Mouse (Mus musculus) midbrain, embryonic 11.5 days (tissue): ENCODE data around the gene Eras. TPM values are rescaled to one million over a fixed set of nuclear protein-coding genes. Genes with fewer than 3 reads are reported as not detected.
"Not testable (repeated sequence)": the region's sequence is repeated elsewhere in the genome, so short reads cannot be mapped to it uniquely, and the experiment has no call there.

Experiments used
- ATAC-seq: fragments of 200-750 bp; cut with Nextera tagmentation; 2 replicates; pipeline ENCODE4 v1.8.0; 2017; ENCODE audit warnings: moderate TSS enrichment, moderate library complexity; ENCODE audit not compliant: low FRiP score
- DNase-seq: peaks from one replicate; pipeline ENCODE4 v3.0.0; 2015; ENCODE audit warnings: low spot score; ENCODE audit errors: missing footprints
- H3K27ac ChIP-seq: fragments of 300-500 bp; sonication (generic); 2 replicates; pipeline ENCODE4 v1.5.1; 2014; ENCODE audit warnings: low read depth, low read length
- H3K27me3 ChIP-seq: fragments of 300-500 bp; sonication (generic); 2 replicates; pipeline ENCODE4 v1.6.1; 2014; ENCODE audit warnings: mild to moderate bottlenecking, low read length, moderate library complexity, mixed read lengths; ENCODE audit not compliant: control insufficient read depth, insufficient read depth
- H3K36me3 ChIP-seq: fragments of 300-500 bp; sonication (generic); 2 replicates; pipeline ENCODE4 v1.6.1; 2014; ENCODE audit warnings: mild to moderate bottlenecking, low read length, moderate library complexity, mixed read lengths; ENCODE audit not compliant: control insufficient read depth, insufficient read depth
- H3K4me1 ChIP-seq: fragments of 300-500 bp; sonication (generic); 2 replicates; pipeline ENCODE4 v1.6.1; 2014; ENCODE audit warnings: low read length; ENCODE audit not compliant: control insufficient read depth, insufficient read depth
- H3K4me2 ChIP-seq: fragments of 300-500 bp; sonication (generic); 2 replicates; pipeline ENCODE4 v1.6.1; 2014; ENCODE audit warnings: mild to moderate bottlenecking, moderate library complexity
- H3K4me3 ChIP-seq: fragments of 300-500 bp; sonication (generic); 2 replicates; pipeline ENCODE4 v1.5.1; 2014; ENCODE audit warnings: low read depth, low read length
- H3K9ac ChIP-seq: fragments of 300-500 bp; sonication (generic); 2 replicates; pipeline ENCODE4 v1.6.1; 2014; ENCODE audit warnings: low read length
- H3K9me3 ChIP-seq: fragments of 300-500 bp; sonication (generic); 2 replicates; pipeline ENCODE4 v1.6.1; 2016; ENCODE audit warnings: low read length; ENCODE audit not compliant: control insufficient read depth
- WGBS: fragments of 180-500 bp; shearing (Covaris S2); extraction: QIAGEN DNeasy Blood & Tissue Kit; methylation state at CpG from one replicate; pipeline ENCODE4 v1.1.7; 2014; 5-methylcytosine and 5-hydroxymethylcytosine counted together
- polyA plus RNA-seq: library from polyadenylated mRNA; unstranded; fragments of >200 nt; fragmentation: Nextera tagmentation; extraction: Ambion mirVana; gene quantifications from 2 replicates; pipeline ENCODE4 v1.2.1, GENCODE M21; 2014

Gene Eras
- polyA plus RNA-seq, 1 experiment from 2014 or later = not detected

- H3K9ac ChIP-seq = peak within 1 kb of the TSS; percentile 17; the same call in 1 of the 2 replicates
- peak within 1 kb of the TSS; percentile 48 for H3K4me2 ChIP-seq
- peak within 1 kb of the TSS; percentile 48; the same call in 1 of the 2 replicates for H3K27ac ChIP-seq
- peaks cover 24% of the 10 kb centered on the region for H3K27me3 ChIP-seq
- no peaks in the 10 kb centered on the region for H3K9me3 ChIP-seq
- WGBS = 12% methylated on average over 32 of the region's 40 CpGs
- DNase-seq (peak; percentile 86), ATAC-seq (peak; percentile 85)
- no peaks in the 10 kb centered on the region for H3K36me3 ChIP-seq
- H3K4me3 ChIP-seq = peak within 1 kb of the TSS; percentile 26
- peaks cover 9% of the 10 kb centered on the region for H3K4me1 ChIP-seq
Observed at GRCm38 (mm10) chrX:7919601-7920383, 8.6 kb downstream of the Eras start, which contains the start of gene Pcsk1n. TSS of gene Pcsk1n (plus strand) at chrX:7919822.

GRCm38 (mm10) chrX:7917960-7918359 lies 10.4 kb downstream of the Eras start:
- H3K27ac ChIP-seq, H3K9ac ChIP-seq, H3K4me2 ChIP-seq, DNase-seq, ATAC-seq, H3K9me3 ChIP-seq, H3K36me3 ChIP-seq, H3K4me3 ChIP-seq, H3K4me1 ChIP-seq: not testable (repeated sequence)
- 79% methylated on average over 6 of the region's 6 CpGs for WGBS
- H3K27me3 ChIP-seq = peaks cover 17% of the 10 kb centered on the region; the same call in 1 of the 2 replicates

GRCm38 (mm10) chrX:7915669-7916068 lies 12.7 kb downstream of the Eras start:
- not testable (repeated sequence) for ATAC-seq, DNase-seq, H3K4me1 ChIP-seq, H3K9ac ChIP-seq, H3K27ac ChIP-seq, H3K27me3 ChIP-seq, H3K9me3 ChIP-seq, H3K4me2 ChIP-seq, H3K4me3 ChIP-seq, H3K36me3 ChIP-seq
- WGBS = 35% methylated on average over 3 of the region's 3 CpGs

- no peaks in the 10 kb centered on the region; the same call in 1 of the 2 replicates for H3K36me3 ChIP-seq
- no peaks in the 10 kb centered on the region for H3K9me3 ChIP-seq
- H3K4me3 ChIP-seq = no peak overlapping the region
- ATAC-seq (no peak), DNase-seq (no peak)
- no peaks in the 10 kb centered on the region for H3K4me1 ChIP-seq
- no peak overlapping the region for H3K27ac ChIP-seq
- no peaks in the 10 kb centered on the region for H3K27me3 ChIP-seq
- WGBS = 59% methylated on average over 6 of the region's 6 CpGs
- H3K4me2 ChIP-seq = no peak overlapping the region
- H3K9ac ChIP-seq = no peak overlapping the region
Observed at GRCm38 (mm10) chrX:7910473-7910872, 17.9 kb downstream of the Eras start.

GRCm38 (mm10) chrX:7909242-7909641 lies 19.2 kb downstream of the Eras start, which contains the start of gene Gm10490:
TSS of gene Gm10490 (plus strand) at chrX:7909542.
- DNase-seq, H3K27me3 ChIP-seq, H3K36me3 ChIP-seq, H3K4me2 ChIP-seq, H3K9ac ChIP-seq, H3K4me1 ChIP-seq, ATAC-seq, H3K9me3 ChIP-seq, H3K27ac ChIP-seq, H3K4me3 ChIP-seq: not testable (repeated sequence)
- 87% methylated on average over 4 of the region's 4 CpGs for WGBS

GRCm38 (mm10) chrX:7907735-7908134 lies 20.7 kb downstream of the Eras start, which contains the start of gene Gm10491:
TSS of gene Gm10491 (minus strand) at chrX:7907835.
- Histone ChIP-seq H3K27ac (no peak within 1 kb of the TSS), H3K27me3 (no peaks in the 10 kb centered on the region), H3K4me3 (no peak within 1 kb of the TSS), H3K4me1 (no peaks in the 10 kb centered on the region), H3K9ac (no peak within 1 kb of the TSS), H3K36me3 (no peaks in the 10 kb centered on the region; the same call in 1 of the 2 replicates), H3K4me2 (no peak within 1 kb of the TSS), H3K9me3 (no peaks in the 10 kb centered on the region)
- WGBS = 81% methylated on average over 5 of the region's 5 CpGs
- DNase-seq (no peak), ATAC-seq (no peak)

GRCm38 (mm10) chrX:7904441-7904840 lies 24.0 kb downstream of the Eras start:
- Histone ChIP-seq H3K9me3 (no peaks in the 10 kb centered on the region), H3K4me3 (no peak overlapping the region), H3K27ac (no peak overlapping the region), H3K9ac (no peak overlapping the region), H3K27me3 (no peaks in the 10 kb centered on the region), H3K4me2 (no peak overlapping the region), H3K36me3 (no peaks in the 10 kb centered on the region; the same call in 1 of the 2 replicates), H3K4me1 (no peaks in the 10 kb centered on the region; the same call in 1 of the 2 replicates)
- WGBS = 98% methylated on average over 5 of the region's 5 CpGs
- DNase-seq = no peak
- no peak for ATAC-seq

- Histone ChIP-seq H3K4me1 (no peaks in the 10 kb centered on the region; the same call in 1 of the 2 replicates), H3K36me3 (0 out of 2 replicates have a peak, but pooled peaks cover 3% of the 10 kb centered on the region), H3K27me3 (no peaks in the 10 kb centered on the region), H3K9ac (peak within 1 kb of the TSS; percentile 66), H3K9me3 (no peaks in the 10 kb centered on the region), H3K4me2 (peak within 1 kb of the TSS; percentile 49), H3K4me3 (peak within 1 kb of the TSS; percentile 52), H3K27ac (peak within 1 kb of the TSS; percentile 67; the same call in 1 of the 2 replicates)
- 16% methylated on average over 62 of the region's 62 CpGs for WGBS
- DNase-seq (peak; percentile 97), ATAC-seq (peak; percentile 98)
Observed at GRCm38 (mm10) chrX:7898880-7899874, 29.2 kb downstream of the Eras start, which contains the start of the genes Pqbp1 and Timm17b. TSS of gene Pqbp1 (minus strand) at chrX:7899269. TSS of gene Timm17b (plus strand) at chrX:7899357.
